Mouse (Mus musculus) skeletal muscle tissue, adult 2 months (tissue): ENCODE data around the gene Tada1.

ENCODE experiments used
- DNase-seq: peaks from one replicate; pipeline ENCODE4 v3.0.0-alpha.2; 2012; ENCODE audit warnings: low read depth, low spot score

Tada1 gene

DNA sequence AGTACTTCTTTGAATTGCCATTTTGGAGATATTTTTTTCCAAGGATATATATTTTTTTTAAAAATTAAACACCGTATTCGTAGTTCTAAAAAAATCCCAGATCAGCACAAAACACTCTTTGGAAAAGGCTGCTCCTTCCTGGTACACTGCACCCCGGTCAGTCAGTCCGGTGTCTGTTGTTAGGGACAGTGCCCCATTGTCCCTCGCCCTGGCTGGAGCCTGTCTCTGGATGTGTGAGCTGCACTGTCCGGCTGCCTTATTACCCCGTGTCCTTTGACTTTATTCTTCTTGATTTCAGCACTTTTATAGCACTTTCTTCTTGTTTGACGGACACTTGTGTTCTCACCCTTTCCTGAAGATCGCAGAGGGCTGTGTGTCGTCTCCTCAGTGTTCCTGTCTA is 5.7 kb downstream of the Tada1 start:
- DNase-seq = no peak

DNA sequence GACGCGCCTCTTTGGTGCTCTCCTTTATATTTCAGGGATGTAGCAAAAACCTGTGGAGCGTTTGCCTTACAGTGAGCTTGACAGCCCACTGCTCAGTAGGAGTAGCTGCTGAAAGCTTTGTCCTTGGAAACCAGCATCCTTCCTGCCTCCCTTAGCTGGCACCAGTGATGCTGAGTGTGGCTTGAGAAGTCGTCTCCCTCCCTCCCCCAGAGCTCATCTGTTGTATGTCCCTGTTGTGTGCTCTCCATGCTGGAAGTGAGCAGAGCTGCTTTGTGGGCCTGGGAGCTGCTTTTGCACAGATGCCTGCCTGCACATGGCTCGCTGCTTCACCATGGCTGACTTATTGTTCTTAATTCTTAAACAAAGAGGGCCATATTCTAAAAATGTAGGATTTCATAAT is 6.5 kb downstream of the Tada1 start:
- no peak for DNase-seq

DNA sequence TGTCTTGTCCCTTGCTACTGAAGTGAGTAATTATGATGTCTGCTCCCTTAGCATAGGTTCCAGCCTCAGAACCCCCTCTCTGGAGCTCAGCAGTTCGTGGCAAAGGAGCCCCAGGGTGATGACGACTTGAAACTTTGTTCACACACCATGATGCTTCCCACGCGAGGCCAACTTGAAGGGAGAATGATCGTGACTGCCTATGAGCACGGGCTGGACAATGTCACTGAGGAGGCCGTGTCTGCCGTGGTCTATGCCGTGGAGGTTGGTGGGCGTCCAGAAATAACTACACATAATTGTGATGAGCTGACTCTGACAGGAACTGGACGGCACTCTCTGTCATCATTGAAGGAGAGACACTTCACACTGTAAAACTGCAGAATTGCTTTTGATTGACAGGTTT is 9.6 kb downstream of the Tada1 start:
- no peak for DNase-seq

DNA sequence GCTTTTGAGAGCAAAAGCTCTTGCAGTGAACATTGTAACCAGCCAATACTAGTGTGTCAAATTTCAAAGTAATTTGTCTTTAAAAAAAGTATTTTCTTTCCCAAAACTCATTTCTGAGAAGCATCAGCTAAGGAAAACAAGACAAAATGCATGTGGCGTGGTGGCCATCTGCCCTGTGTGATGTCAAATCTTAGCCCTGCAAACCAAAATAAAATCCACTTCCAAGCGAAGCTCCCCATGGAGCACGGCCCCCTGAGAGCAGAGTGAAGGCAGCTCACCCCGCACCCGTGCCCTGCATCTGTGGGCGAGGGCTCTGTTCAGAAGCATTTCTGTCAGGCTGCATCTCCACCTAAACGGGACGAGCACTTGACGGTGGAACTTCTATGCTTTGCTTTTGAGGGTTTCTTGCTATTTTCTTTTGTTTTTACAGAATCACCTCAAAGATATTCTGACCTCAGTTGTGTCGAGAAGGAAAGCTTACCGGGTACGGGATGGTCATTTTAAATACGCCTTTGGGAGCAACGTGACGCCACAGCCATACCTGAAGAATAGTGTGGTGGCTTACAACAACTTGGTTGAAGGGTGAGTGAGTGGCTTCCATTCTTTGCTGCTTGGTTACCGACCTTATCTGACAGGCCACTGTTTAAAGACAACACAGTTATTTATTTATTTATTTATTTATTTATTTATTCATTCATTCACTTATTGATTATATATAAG is 10.7 kb downstream of the Tada1 start:
- DNase-seq = no peak

DNA sequence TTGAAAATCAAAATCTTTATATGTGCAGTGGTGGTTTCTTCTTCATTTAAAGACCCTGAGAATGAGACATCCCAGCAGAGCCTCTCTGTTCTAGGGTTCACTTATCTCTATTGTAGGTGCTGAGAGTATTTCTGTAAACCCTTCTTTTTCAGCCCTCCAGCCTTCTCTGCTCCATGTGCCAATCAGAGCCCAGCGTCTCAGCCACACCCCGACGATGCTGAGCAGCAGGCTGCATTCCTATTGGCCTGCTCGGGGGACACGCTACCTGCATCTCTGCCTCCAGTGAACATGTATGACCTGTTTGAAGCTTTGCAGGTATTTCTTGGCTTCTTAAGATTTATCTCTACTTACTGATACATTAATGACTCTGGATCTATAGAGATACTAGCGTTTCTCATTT is 12.8 kb downstream of the Tada1 start:
- no peak for DNase-seq

DNA sequence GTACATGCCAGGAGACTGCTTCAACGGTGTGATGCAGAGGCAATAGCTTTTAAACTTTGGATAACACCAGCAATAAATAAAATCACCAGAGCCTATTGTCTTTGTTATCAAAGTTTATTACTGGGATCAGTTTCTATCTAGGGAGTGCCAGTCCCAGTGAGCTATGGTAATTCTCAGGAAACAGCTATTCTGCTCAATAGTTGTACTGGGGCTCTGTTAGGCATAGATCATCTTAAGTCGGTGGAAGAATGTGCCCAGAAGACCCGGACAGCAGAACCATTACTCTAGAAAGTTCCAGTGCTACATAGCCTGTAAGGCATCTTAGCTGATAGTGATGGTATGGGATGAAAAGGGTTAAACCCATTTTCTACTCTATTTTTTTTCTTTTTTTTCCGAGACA is 15.9 kb downstream of the Tada1 start:
- DNase-seq = no peak

DNA sequence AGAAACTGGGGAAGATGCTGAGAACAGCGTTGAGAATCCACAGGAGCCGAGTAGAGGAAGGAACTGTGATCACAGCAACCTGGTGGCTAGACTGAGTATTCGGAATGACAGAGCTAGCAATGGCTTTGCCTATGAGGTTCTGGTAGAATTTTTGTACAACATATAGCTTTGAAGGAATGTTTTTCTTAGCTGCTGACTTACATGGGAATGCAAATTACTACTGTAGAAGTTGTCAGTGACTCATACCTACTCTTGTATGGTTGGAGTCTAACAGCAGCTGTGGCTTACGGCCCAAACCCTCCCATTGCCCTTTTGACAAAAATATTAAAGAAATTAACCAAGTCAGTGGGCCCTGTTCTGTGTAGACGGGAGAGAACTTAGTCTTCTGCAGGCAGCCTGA is 16.8 kb downstream of the Tada1 start:
- DNase-seq = no peak

DNA sequence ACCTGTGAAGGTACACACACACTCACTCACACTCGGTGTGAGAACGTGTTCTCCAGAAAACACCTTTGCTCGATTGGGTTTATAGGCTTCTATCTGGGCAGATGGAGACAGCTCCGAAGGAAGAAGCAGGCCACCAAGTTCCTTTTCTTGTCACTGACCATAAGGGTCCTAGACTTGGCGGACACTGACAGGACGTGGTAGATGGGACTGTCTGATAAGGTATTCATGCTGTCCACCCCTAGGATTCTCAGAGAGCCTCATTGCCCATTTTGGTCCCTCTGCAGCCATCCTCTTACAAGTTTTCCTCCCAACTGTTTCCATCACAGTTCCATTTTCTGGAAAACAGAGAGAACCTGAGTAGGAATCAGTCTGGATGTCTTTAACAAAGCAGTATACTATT is 17.5 kb downstream of the Tada1 start:
- DNase-seq = no peak

DNA sequence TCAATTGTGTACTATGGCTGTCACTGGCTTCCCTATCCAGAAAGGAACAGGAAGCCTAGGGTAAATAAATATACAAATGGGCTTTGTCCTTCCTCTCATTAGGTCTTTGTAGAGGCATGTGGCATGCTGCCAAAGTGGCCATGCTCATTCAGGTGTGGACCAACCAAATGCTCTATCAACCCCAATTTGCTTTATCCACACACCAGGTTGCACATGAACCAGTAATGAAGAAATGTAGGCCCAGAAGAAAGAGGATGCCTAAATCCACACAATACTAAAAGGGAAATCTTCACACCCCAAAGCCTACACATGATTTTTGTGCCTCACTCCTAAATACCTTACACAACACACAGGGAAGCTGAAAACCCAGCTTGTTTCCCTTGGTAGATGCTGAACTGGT is 22.6 kb downstream of the Tada1 start:
- no peak for DNase-seq

DNA sequence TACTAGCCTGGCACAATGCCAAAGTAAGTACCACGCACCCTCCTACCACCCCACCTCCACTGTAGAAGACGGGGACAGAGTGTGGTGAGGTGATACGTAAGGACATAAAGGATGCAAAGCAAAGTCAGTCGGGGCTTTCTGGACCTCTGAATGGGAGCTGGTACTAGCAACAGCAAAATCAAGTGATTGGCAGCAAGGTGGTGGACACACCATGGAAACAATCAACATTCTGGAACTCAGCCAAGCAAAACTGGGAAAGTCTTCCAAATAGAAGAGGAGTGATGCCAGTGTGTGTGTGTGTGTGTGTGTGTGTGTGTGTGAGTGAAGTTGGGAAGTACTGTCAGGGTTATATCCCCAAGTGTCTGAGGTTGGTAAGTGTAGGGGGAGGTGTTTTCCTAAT is 23.1 kb downstream of the Tada1 start:
- no peak for DNase-seq

DNA sequence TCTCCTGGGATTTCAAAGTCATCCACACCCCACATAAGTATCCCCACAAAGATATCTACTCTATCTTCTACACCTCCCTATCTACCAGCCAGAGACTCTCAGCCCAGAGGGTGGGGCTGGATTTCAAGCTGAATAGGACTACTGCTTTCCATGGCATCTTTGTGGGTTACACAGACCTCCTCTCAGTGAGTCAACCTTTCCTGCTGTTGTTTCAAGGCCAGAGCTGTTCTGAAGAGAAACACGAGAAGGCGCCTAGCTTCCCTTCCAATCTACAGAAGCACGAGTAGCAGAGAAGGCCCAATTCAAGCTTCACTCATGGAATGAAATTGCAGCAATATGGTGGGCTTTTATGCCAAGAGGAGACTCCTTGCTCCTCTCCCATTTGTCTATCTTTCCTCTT is 24.9 kb downstream of the Tada1 start:
- no peak for DNase-seq

DNA sequence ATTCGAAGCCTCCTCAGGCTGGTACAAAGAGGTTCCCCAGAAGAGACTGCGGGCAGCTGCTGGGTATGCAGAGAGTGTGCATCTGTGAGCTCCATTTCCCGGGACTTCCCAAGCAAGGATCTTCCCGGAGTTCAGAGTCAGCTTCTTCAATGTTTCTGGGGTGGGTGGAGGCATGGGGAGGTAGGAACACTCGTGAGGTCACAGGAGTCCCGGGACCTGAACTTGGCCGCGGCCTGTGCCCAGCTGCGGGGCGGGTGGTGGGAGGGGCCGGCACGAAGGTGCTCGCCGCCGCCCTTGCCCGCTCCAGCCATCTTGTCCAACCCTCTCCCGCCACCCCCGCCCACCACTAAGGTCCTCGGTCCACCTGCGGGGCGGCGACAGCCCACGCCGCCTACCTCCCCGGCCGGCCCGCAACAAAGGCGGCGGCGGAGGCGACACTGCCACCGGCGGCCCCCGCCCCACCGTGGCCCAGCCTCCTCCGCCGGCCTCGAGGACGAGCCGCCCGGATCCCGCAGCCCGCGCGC is 30.3 kb downstream of the Tada1 start:
- DNase-seq = no peak

DNA sequence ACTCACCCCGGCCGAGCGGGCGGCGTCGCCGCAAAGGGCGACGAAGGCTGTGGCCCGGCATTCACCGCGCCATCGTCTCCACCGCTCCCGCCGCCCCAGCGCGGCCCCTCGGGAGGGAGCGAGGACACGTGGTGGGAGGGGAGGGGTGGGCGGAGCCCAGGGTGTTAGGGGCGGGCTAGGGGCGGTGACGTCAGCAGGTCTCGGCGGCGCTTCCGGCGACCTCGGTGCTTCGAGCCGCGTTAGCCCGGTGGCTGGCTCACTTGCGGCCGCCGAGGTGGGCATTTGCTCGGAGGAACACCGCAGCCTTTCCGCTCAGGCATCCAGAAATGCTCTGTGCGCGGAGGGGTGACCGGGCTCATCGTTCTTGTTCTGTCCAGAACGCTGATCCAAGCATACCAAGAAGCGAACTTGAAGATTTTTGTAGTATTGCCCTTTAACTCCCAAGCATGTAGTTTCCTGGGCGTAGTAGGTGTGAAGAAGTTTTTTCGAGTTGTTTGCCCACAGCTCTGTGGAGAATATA is 30.9 kb downstream of the Tada1 start, which contains the start of gene Pogk:
Pogk (minus strand) TSS at position 163 of the 520 bp plus-strand sequence.
- peak; percentile 84 for DNase-seq

DNA sequence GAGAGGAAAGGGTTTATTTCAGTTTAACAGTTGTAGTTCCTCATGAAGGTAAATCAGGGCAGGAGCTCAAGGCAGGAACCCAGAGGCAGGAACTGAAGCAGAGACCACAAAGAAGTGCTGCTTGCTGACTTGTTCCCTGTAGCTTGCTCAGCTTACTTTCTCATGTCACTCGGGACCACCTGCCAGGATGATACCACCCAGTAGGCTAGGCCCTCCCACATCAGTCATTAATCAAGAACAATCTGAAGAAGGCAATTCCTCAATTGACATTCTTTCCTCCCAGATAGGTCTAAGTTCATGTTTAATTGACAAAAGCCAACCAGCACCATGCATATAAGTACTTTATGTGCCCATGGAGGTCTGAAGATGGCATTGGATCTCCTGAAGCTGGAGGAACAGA is 32.6 kb downstream of the Tada1 start:
- DNase-seq = no peak

DNA sequence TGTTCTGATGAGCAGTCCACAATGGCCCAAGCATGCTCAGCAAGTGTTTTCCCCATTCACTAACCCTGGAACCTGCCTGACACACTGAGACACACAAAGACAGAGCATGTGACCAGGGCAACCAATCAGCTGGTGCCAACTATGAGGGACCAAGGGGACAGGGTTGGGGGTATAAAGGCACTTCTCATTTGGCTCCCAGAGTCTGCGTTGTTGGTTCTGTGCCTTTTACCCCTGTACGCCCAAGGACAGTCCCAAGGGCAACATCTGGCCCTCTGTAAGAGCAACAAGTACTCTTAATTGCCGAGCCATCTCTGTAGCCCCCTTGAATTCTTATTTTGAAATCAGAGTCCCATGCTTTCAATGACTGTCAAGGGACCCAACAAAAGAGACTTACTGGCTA is 33.4 kb downstream of the Tada1 start:
- no peak for DNase-seq

DNA sequence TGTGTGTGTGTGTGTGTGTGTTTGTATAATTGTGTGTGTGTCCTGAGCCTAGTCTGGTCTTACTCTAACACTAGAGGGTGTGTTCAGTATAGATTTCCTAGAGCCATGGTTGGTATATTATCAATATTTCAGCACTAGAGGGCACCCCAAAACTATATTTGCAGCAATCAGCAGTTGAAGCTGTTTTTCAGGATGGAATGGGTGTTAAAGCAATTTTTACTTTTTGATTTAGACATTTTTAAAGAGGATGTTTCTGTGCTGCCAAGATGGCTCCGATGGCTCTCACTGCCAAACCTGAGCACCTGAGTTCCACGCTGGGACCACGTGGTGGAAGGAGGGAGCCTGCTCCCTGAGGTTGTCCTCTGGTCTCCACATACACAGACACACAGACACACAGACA is 50.2 kb downstream of the Tada1 start:
- DNase-seq = no peak

DNA sequence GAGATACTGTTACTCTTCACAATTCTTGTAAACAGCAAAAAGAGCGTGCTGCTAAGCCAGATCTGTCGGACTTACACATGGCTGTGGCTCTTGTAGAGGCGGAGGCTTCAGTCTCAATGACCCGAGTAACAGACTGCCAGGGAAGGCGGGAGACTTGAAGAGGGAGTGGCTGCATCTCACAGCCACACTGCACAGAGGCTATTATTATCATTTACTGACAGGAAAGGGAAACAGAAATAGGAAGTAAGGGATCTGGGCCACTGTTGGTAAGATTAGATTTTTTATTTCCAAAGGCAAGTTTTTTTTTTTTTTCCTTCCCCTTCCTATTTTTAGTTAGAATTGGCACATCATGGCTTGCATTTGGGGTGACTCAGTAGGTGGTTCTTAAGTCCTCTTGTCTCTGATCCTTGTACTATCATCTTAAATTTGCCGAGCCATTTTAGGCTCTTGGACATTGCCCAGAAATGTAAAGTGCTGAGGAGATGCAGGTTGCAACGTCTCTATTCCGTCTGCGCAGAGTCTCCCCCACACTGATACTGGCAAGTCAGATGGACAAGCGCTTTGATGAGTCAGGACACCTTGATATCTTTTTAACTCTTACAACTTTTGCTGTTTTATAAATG is 51.0 kb downstream of the Tada1 start:
- peak; percentile 41 for DNase-seq

DNA sequence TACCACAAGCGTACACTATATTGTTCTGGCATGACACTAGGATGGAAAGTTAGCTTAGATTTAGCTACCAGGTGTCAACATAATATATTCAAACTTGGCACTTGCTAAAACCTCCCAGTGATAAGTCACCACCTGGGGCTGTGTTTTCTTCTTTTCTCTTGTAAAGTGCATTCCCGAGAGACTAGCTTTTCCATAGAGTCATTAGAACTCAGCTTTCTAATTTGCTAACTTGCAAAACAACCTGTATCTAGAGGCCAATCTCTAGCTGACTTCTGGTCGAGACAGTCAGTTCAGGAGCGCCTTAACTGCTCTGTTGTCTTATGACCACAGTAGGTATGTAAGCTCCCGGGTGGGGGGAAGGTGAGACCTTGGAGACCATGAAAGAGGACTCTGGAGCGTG is 60.5 kb downstream of the Tada1 start:
- no peak for DNase-seq

DNA sequence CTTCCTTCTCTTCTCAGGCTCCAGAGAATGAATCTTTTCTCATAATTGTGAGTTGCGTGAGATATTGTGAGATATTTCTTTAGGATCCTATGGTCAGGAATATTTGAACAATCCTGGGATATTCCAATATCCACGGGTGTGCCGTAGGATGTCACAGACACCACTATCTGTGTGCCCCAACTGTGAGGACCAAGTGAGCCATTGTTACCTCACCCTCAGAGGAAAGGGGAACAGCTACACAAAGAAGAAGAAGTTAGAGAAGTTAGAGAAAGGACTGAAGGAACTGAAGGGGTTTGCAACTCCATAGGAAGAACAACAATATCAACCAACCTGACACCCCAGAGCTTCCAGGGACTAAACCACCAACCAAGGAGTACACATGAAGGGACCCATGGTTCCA is 63.1 kb downstream of the Tada1 start:
- no peak for DNase-seq
